Mouse (Mus musculus) forebrain, embryonic 14.5 days (tissue): ENCODE measurements around the gene Slc35c2. TPM values are rescaled to one million over a fixed set of nuclear protein-coding genes. Genes with fewer than 3 reads are reported as not detected.
A peak's percentile ranks its signal among the peaks of the same experiment; 100 is the strongest.

ENCODE experiments used
- ATAC-seq: fragments of 200-750 bp; cut with Nextera tagmentation; 2 replicates; pipeline ENCODE4 v1.8.0; 2017; ENCODE audit warnings: mild to moderate bottlenecking, moderate library complexity
- DNase-seq: peaks from one replicate; pipeline ENCODE4 v3.0.0-alpha.2; 2015; ENCODE audit warnings: low spot score
- H3K27ac ChIP-seq: fragments of 300-500 bp; sonication (generic); 2 replicates; pipeline ENCODE4 v1.5.1; 2014; ENCODE audit warnings: low read depth, mild to moderate bottlenecking, control low read depth, low read length, moderate library complexity
- H3K27me3 ChIP-seq: fragments of 300-500 bp; sonication (generic); replicated peaks from 2 replicates; pipeline ENCODE4 v1.6.1; 2014; ENCODE audit warnings: low read length, control low read depth, mixed read lengths; ENCODE audit not compliant: control insufficient read depth, insufficient read depth
- H3K36me3 ChIP-seq: fragments of 300-500 bp; sonication (generic); 2 replicates; pipeline ENCODE4 v1.6.1; 2014; ENCODE audit warnings: low read length, control low read depth; ENCODE audit not compliant: control insufficient read depth, insufficient read depth
- H3K4me1 ChIP-seq: fragments of 300-500 bp; sonication (generic); 2 replicates; pipeline ENCODE4 v1.6.1; 2014; ENCODE audit warnings: antibody characterized with exemption, low read length, control low read depth; ENCODE audit not compliant: control insufficient read depth, insufficient read depth
- H3K4me2 ChIP-seq: fragments of 300-500 bp; sonication (generic); 2 replicates; pipeline ENCODE4 v1.6.1; 2014; ENCODE audit warnings: mild to moderate bottlenecking, control low read depth, low read length
- H3K4me3 ChIP-seq: fragments of 300-500 bp; sonication (generic); 2 replicates; pipeline ENCODE4 v1.5.1; 2014; ENCODE audit warnings: low read depth, low read length, control low read depth
- H3K9ac ChIP-seq: fragments of 300-500 bp; sonication (generic); 2 replicates; pipeline ENCODE4 v1.6.1; 2014; ENCODE audit warnings: mild to moderate bottlenecking, low read length, control low read depth, moderate library complexity
- H3K9me3 ChIP-seq: fragments of 300-500 bp; sonication (generic); replicated peaks from 2 replicates; pipeline ENCODE4 v1.6.1; 2016; ENCODE audit warnings: low read length, control low read depth, mixed read lengths; ENCODE audit not compliant: control insufficient read depth
- WGBS: fragments of 180-500 bp; shearing (Covaris S2); extraction: QIAGEN DNeasy Blood & Tissue Kit; methylation state at CpG from one replicate; pipeline ENCODE4 v1.1.7; 2014; 5-methylcytosine and 5-hydroxymethylcytosine counted together
- polyA plus RNA-seq: library from polyadenylated mRNA; unstranded; fragments of >200 nt; fragmentation: Nextera tagmentation; extraction: Ambion mirVana; gene quantifications from 2 replicates; pipeline ENCODE4 v1.2.1, GENCODE M21; 2014

The Slc35c2 gene
- polyA plus RNA-seq, 1 experiment from 2014 or later = 54.7 TPM

DNA sequence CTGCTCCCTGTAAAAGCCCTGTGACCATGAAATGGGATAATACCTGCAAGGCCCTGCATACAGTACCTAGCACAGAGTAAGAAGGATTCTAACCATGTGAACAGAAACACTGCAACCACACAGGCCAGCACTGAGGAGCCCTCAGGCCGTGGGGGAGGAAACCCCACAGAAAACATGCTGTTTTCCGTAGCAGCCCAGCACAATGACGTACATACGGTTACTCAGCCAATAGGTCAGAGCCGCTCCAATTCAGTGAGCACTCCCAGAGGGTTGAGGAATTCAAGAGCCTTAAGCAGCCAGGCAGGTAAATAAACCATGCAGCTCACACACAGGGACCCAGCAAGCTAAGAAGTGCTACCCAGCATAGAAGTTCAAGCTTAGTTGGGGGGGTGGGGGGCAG lies 36.3 kb upstream of the Slc35c2 start:
- no peak for DNase-seq
- ATAC-seq = no peak
- Histone ChIP-seq H3K4me2 (peak overlapping the region; percentile 12; the same call in 1 of the 2 replicates), H3K27ac (no peak overlapping the region), H3K4me3 (no peak overlapping the region), H3K9ac (peak overlapping the region; percentile 32), H3K36me3 (no peaks in the 10 kb centered on the region), H3K9me3 (no peaks in the 10 kb centered on the region), H3K27me3 (no peaks in the 10 kb centered on the region), H3K4me1 (peaks cover 37% of the 10 kb centered on the region)
- WGBS = 37% methylated on average over 5 of the region's 5 CpGs

DNA sequence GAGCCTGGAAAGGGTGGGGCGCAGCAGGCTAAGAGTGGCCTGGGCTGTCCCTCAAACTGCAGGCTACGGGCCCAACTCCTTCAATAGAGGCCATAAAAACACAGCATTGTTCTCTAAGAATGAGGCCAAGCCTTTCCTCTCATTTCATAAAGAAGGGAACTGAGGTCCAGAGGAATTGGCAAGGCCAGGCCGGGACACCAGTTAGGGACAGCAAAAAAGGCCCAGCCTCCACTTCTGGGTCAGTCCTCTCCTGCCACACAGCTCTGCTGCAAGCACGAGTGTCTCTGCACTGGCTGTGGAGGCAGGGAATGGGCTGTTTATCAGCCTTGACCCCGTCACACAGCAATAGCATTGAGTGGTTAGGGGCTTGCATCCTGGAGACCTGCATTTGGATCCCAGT lies 35.8 kb upstream of the Slc35c2 start:
- Histone ChIP-seq H3K4me2 (no peak overlapping the region), H3K27me3 (no peaks in the 10 kb centered on the region), H3K36me3 (no peaks in the 10 kb centered on the region), H3K4me1 (peaks cover 39% of the 10 kb centered on the region), H3K27ac (no peak overlapping the region), H3K4me3 (no peak overlapping the region), H3K9me3 (no peaks in the 10 kb centered on the region), H3K9ac (peak overlapping the region; percentile 32; the same call in 1 of the 2 replicates)
- WGBS = 61% methylated on average over 5 of the region's 5 CpGs
- ATAC-seq = no peak
- DNase-seq = no peak

DNA sequence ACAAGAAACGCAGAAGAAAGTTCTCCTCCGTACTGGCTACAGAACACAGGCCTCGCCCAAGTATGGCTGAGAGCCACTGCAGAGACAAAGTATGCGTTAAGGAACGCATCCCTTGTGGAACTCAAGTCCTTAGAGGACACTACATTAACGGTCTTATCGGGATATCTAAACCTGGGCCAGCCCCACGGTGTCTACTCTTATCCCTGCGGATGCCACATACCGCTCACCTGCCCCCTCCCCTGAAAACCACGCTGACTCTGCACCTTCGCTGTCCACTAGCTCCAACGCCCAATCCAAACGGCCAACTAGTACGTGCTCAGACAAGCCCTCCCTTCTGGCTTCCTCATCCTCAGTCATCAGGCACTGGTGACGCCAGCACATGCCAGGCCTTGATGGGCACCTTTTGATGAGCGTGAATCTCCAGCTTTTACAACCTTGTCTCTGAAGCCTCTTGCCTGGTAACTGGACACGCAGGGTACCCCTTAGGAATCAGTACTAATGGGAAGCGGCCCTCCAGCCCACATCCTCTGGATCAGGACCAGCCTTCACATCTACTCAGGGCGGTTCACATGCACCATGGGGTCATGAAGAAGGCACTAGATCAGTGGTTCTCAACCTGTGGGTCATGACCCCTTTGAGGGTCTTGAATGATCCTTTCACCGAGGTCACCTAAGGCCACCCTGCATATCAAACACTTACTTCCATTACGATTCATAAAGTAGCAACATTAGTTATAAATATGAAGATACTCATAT lies 34.5 kb upstream of the Slc35c2 start:
- H3K9me3 ChIP-seq = no peaks in the 10 kb centered on the region
- no peak overlapping the region for H3K4me3 ChIP-seq
- H3K27ac ChIP-seq = no peak overlapping the region
- no peaks in the 10 kb centered on the region for H3K36me3 ChIP-seq
- H3K4me1 ChIP-seq = peaks cover 41% of the 10 kb centered on the region
- 90% methylated on average over 22 of the region's 22 CpGs for WGBS
- no peak overlapping the region for H3K4me2 ChIP-seq
- no peaks in the 10 kb centered on the region for H3K27me3 ChIP-seq
- peak overlapping the region; percentile 9; the same call in 1 of the 2 replicates for H3K9ac ChIP-seq
- ATAC-seq (no peak), DNase-seq (no peak)

DNA sequence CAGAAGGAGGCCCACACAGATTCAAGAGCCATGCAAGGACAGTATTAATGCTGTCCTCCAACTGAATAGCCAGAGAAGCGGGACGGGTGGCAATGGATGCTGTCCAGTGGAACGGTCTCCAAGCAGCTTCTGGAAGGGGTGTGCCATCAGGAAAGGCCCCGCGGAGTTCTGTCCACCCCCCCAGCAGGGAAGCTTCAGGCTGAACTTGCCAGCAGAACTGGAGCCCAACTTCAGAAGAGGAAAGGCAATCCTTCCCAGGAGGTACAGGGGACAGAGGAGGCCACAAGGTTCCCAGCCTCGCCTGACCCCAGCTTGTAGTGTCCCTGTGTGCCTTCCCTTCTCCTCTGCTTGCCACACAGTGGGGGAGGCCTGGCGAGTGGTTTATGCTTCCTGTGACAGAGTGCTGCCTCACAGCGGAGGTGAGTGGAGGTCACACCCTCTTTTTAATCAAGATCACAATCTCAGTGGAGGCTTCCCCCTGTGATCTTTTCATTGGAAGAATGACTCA lies 33.8 kb upstream of the Slc35c2 start:
- H3K36me3 ChIP-seq = no peaks in the 10 kb centered on the region
- peaks cover 44% of the 10 kb centered on the region for H3K4me1 ChIP-seq
- 62% methylated on average over 8 of the region's 8 CpGs for WGBS
- DNase-seq (no peak), ATAC-seq (no peak)
- peak overlapping the region; percentile 9; the same call in 1 of the 2 replicates for H3K9ac ChIP-seq
- H3K27me3 ChIP-seq = no peaks in the 10 kb centered on the region
- H3K9me3 ChIP-seq = no peaks in the 10 kb centered on the region
- H3K4me2 ChIP-seq = no peak overlapping the region; the same call in 1 of the 2 replicates
- H3K27ac ChIP-seq = 0 out of 2 replicates have a peak overlapping the region, but pooled peaks have one; percentile 29
- no peak overlapping the region for H3K4me3 ChIP-seq

DNA sequence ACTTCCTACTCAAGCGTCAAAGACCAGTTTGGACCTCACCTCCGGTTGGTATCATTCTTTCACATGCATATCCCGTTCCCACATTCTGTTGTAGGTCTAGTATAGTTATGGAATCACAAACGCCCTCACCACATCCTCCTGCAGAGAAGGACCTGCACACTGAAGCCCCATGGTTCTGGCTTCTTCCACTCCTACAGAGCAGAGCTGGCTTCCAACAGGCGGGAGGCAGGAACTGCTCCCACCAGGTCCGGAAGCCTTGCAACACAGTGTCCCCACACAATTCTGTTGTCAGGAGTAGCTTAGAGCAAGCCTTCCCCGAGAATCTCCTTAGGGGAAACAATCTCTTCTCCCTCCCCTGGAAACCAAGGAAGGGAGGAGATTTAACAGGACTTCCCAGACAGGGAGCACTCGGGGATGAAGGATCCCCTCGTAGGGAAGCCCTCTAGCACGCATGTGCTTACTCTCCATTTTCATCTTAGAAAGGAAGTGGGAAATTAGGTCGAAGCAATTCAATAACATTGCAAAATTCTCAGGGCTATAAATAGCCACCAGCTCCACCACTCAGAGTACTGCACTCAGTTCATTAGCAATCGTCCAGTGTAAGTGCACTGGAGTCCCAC lies 33.0 kb upstream of the Slc35c2 start:
- Histone ChIP-seq H3K27ac (0 out of 2 replicates have a peak overlapping the region, but pooled peaks have one; percentile 29), H3K4me2 (no peak overlapping the region; the same call in 1 of the 2 replicates), H3K9me3 (no peaks in the 10 kb centered on the region), H3K27me3 (no peaks in the 10 kb centered on the region), H3K9ac (no peak overlapping the region), H3K36me3 (peaks cover under 1% of the 10 kb centered on the region), H3K4me1 (peaks cover 49% of the 10 kb centered on the region), H3K4me3 (no peak overlapping the region)
- 73% methylated on average over 12 of the region's 12 CpGs for WGBS
- ATAC-seq (no peak), DNase-seq (no peak)

DNA sequence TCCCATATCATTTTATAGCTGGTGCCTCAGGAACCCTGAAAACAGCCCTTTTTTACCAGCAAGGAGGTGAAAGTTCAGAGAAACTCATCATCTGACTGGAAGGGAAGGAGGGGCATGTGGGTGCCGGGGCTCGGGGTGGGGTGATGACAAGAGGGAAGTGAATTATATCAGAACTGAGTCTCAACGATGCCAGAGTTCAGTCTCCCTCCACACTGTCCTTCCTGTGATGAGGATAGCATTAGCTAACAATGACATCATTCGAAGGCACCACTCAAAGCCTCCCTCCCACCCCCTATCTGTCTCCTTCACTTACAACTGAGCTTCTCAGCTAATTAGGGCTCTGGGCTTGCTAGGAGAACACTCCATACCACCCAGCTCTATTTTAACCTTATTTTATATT lies 31.8 kb upstream of the Slc35c2 start:
- Histone ChIP-seq H3K27ac (no peak overlapping the region), H3K36me3 (peaks cover 12% of the 10 kb centered on the region), H3K4me2 (no peak overlapping the region), H3K9ac (no peak overlapping the region), H3K27me3 (no peaks in the 10 kb centered on the region), H3K4me3 (no peak overlapping the region), H3K9me3 (no peaks in the 10 kb centered on the region), H3K4me1 (peaks cover 38% of the 10 kb centered on the region)
- no peak for ATAC-seq
- no peak for DNase-seq
- 75% methylated on average over 4 of the region's 4 CpGs for WGBS

DNA sequence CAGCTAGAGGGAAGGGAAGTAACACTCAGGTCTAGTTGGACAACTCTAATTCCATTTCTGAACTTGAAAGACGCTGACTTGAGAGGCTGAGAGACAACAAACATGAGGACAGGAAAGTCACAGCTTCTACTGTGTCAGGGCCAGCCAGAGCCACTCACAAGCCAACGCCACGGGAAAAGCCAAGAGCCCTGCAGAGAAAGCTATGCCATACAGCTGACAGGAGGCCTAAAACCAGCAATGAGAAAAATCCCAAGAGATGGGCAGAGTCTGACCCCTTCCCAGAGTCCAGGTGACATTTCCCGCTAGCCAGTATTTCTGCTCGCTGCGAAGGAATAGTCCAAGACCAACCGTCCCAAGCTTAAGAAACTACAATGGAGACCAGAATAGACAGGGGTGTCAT lies 31.3 kb upstream of the Slc35c2 start:
- Histone ChIP-seq H3K36me3 (peaks cover 18% of the 10 kb centered on the region), H3K4me2 (no peak overlapping the region), H3K9ac (no peak overlapping the region), H3K4me1 (peaks cover 33% of the 10 kb centered on the region), H3K27me3 (no peaks in the 10 kb centered on the region), H3K9me3 (no peaks in the 10 kb centered on the region), H3K4me3 (no peak overlapping the region), H3K27ac (no peak overlapping the region)
- DNase-seq (no peak), ATAC-seq (no peak)
- WGBS = 92% methylated on average over 7 of the region's 7 CpGs

DNA sequence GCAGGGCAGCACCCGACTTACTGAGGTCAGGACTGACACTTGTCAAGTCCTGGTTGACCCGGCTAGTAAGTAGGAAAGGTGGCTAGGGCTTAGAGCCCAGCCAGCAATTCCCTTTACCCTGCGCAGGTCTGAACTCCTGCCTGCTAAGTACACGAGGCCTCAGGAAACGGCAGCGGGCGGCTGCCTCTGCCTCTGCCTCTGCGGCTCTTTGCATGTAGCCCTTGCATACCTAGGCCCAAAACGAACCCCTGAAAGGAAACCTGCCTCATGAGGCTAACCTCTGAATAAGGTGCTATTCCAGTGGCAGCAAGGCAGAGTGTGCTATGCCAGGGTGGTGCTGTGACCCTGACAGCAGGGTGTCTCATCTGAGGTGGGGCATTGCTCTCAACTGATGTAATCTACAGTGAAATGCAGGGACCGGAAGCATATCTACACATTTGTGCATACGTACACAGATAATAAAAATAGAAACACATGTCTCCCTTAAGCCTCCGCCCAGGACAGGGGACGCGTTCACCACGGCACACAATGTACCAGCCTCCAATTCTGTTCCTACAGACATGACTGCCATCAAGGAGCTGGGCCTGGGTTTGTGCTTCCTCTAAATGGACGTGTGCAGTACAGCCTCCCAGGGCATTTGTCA lies 30.1 kb upstream of the Slc35c2 start:
- Histone ChIP-seq H3K27me3 (no peaks in the 10 kb centered on the region), H3K4me3 (no peak overlapping the region), H3K9me3 (no peaks in the 10 kb centered on the region), H3K4me1 (peaks cover 29% of the 10 kb centered on the region), H3K4me2 (peak overlapping the region; percentile 18; the same call in 1 of the 2 replicates), H3K36me3 (peaks cover 28% of the 10 kb centered on the region), H3K9ac (peak overlapping the region; percentile 32; the same call in 1 of the 2 replicates), H3K27ac (peak overlapping the region; percentile 81)
- ATAC-seq (no peak), DNase-seq (no peak)
- WGBS = 54% methylated on average over 16 of the region's 16 CpGs
